8 mouse cellular contexts compared by ENCODE assay signal in the genomic region with DNA sequence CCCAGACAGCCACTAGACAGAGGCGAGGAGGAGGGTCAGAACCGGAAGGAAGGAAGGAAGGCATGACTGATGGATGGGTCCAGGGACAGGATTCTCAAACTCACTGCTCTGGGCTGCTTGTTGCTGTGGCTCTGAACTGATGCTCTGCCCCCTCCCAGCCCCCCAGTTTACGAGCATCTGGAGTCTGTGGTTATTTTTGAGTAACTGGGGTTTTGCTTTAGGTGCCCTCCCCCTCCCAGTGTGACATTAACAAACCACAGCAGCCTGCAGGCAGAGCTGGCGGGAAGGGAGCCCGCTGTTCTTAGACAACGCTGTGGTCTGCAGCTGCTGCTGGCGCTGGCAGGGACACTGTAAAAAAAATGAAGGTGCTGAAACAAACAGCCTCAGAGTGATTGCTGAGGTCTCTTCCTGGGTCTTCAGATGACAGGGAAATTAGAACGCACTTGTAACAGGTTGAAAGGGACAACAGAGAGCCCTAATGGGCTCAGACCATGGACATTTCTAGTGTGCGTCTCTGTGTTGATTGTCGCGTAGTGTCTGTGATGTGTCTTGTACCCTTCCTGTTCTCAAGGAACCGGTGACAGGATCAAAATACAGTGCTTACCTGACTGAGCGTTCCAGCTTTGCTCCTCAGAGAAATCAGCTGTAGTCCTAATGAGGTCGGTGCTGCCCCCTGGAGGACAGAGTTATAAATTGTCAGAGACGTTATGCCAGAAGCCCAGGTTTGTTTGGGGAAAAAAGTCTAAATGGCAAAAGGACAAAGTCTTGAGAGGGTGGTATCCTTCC. TPM values are rescaled to one million over a fixed set of nuclear protein-coding genes. Genes with fewer than 3 reads are reported as not detected.
DNase-seq lines count a peak whose midpoint lies in the region; ATAC-seq and TF ChIP-seq lines count a peak whose summit lies in the region.

No protein-coding gene starts in this region.

- H3K27ac ChIP-seq in MEL (ENCODE audit: control insufficient read depth, low read depth, low read length) = no peak overlapping the region
- peak overlapping the region; percentile 12 for H3K27ac ChIP-seq in forebrain, embryonic 13.5 days
- peak overlapping the region; percentile 64; the same call in 1 of the 2 replicates for H3K27ac ChIP-seq in liver, postnatal 0 days (ENCODE audit: low read depth)
- H3K27ac ChIP-seq in neural tube, embryonic 14.5 days (ENCODE audit: low read depth, low read length) = no peak overlapping the region

- TF ChIP-seq RAD21 in MEL (IDR thresholded peaks at IDR 0.05; ENCODE audit: low read depth, low read length) = peak; percentile 54

- TF ChIP-seq EP300 in MEL (IDR thresholded peaks at IDR 0.05; ENCODE audit: low read depth in 1 of 2, low read length in 2 of 2) = no peak
- TF ChIP-seq EP300 in liver, postnatal 0 days (IDR thresholded peaks at IDR 0.05; ENCODE audit: low read depth) = no peak

- no peaks in the 10 kb centered on the region for H3K9me3 ChIP-seq in MEL (replicated peaks; ENCODE audit: insufficient read depth, low read length)
- H3K9me3 ChIP-seq in forebrain, embryonic 13.5 days (replicated peaks) = no peaks in the 10 kb centered on the region
- H3K9me3 ChIP-seq in liver, postnatal 0 days (ENCODE audit: low read length) = no peaks in the 10 kb centered on the region
- H3K9me3 ChIP-seq in neural tube, embryonic 14.5 days (ENCODE audit: control insufficient read depth, low read length) = no peaks in the 10 kb centered on the region

- no peak overlapping the region for H3K4me3 ChIP-seq in MEL (ENCODE audit: control insufficient read depth in 1 of 2, insufficient read depth in 1 of 2, low read depth in 2 of 2, low read length in 2 of 2)
- 0 out of 2 replicates have a peak overlapping the region, but pooled peaks have one; percentile 10 for H3K4me3 ChIP-seq in forebrain, embryonic 13.5 days
- peak overlapping the region; percentile 51 for H3K4me3 ChIP-seq in liver, postnatal 0 days (ENCODE audit: low read depth, low read length)
- H3K4me3 ChIP-seq in neural tube, embryonic 14.5 days (ENCODE audit: low read depth, low read length) = peak overlapping the region; percentile 9; the same call in 1 of the 2 replicates

- peak; percentile 54 to 81 (median 64) for TF ChIP-seq CTCF in MEL (IDR thresholded peaks at IDR 0.05 in 2 of 3, conservative IDR thresholded peaks at IDR 0.05 in 1 of 3; ENCODE audit: control insufficient read depth in 1 of 3, insufficient read depth in 1 of 3, low read depth in 2 of 3, low read length in 3 of 3, poor library complexity in 1 of 3, severe bottlenecking in 1 of 3)
- TF ChIP-seq CTCF in liver, postnatal 0 days (IDR thresholded peaks at IDR 0.05; ENCODE audit: low read depth) = peak; percentile 90

- WGBS in forebrain, embryonic 13.5 days = 13% methylated on average over 15 of the region's 15 CpGs
- 3% methylated on average over 15 of the region's 15 CpGs for WGBS in liver, postnatal 0 days (ENCODE audit: insufficient replicate concordance)
- 4% methylated on average over 15 of the region's 15 CpGs for WGBS in neural tube, embryonic 14.5 days

- peak; percentile 74 for ATAC-seq in cerebellum, adult (ENCODE audit: insufficient number of reproducible peaks, low FRiP score, low TSS enrichment)
- peak; percentile 77 for ATAC-seq in forebrain, embryonic 13.5 days
- ATAC-seq in liver, postnatal 0 days = peak; percentile 54
- ATAC-seq in neural tube, embryonic 14.5 days (ENCODE audit: low read depth) = peak; percentile 73

- H3K79me2 ChIP-seq in MEL (ENCODE audit: control insufficient read depth, insufficient read depth, low read length, poor library complexity) = no peaks in the 10 kb centered on the region

- intact Hi-C loops in heart, postnatal 14 days (cut with DNase I) = loop anchor here (1.0 to 2.0 kb wide), 3 partner anchors 21 to 80 kb away; a partner anchor contains a TSS

- H3K9ac ChIP-seq in MEL (ENCODE audit: control insufficient read depth, low read depth, low read length, poor library complexity, severe bottlenecking) = no peak overlapping the region
- H3K9ac ChIP-seq in forebrain, embryonic 13.5 days = peak overlapping the region; percentile 50
- peak overlapping the region; percentile 53 for H3K9ac ChIP-seq in liver, postnatal 0 days (replicated peaks)
- H3K9ac ChIP-seq in neural tube, embryonic 14.5 days (replicated peaks; ENCODE audit: low read depth, low read length) = 0 out of 2 replicates have a peak overlapping the region, but pooled peaks have one; percentile 12

- DNase-seq in MEL (ENCODE audit: low read depth, low spot score) = peak; percentile 67
- peak; percentile 79 to 89 for DNase-seq in heart, postnatal 14 days
- peak; percentile 88 for DNase-seq in layer of hippocampus, adult 11-12 months (ENCODE audit: low spot score)
- peak; percentile 87 for DNase-seq in liver, postnatal 0 days
- peak; percentile 51 for DNase-seq in testis, postnatal 14 days (ENCODE audit: low spot score)

- H3K4me1 ChIP-seq in MEL (ENCODE audit: control insufficient read depth in 1 of 2, insufficient read depth in 2 of 2, low read length in 2 of 2) = no peaks in the 10 kb centered on the region
- H3K4me1 ChIP-seq in forebrain, embryonic 13.5 days = peaks cover 9% of the 10 kb centered on the region
- peaks cover 17% of the 10 kb centered on the region; the same call in 1 of the 2 replicates for H3K4me1 ChIP-seq in liver, postnatal 0 days (ENCODE audit: insufficient read depth)
- H3K4me1 ChIP-seq in neural tube, embryonic 14.5 days (ENCODE audit: control insufficient read depth, insufficient read depth, low read length) = peaks cover 10% of the 10 kb centered on the region; the same call in 1 of the 2 replicates

- TF ChIP-seq POLR2A in MEL (IDR thresholded peaks at IDR 0.05; ENCODE audit: control insufficient read depth in 1 of 2, insufficient read depth in 1 of 2, low read depth in 1 of 2, low read length in 2 of 2, poor library complexity in 1 of 2) = no peak

- H3K36me3 ChIP-seq in MEL (ENCODE audit: control insufficient read depth in 1 of 2, insufficient read depth in 2 of 2, low read length in 2 of 2) = no peaks in the 10 kb centered on the region; a peak in 1 of 4 replicates
- H3K36me3 ChIP-seq in forebrain, embryonic 13.5 days (ENCODE audit: poor library complexity, severe bottlenecking) = no peaks in the 10 kb centered on the region
- no peaks in the 10 kb centered on the region for H3K36me3 ChIP-seq in liver, postnatal 0 days (replicated peaks; ENCODE audit: insufficient read depth, low read length)
- no peaks in the 10 kb centered on the region for H3K36me3 ChIP-seq in neural tube, embryonic 14.5 days (ENCODE audit: control insufficient read depth, insufficient read depth, low read length)

- no peaks in the 10 kb centered on the region for H3K27me3 ChIP-seq in MEL (ENCODE audit: control insufficient read depth in 1 of 2, insufficient read depth in 2 of 2, low read length in 2 of 2)
- no peaks in the 10 kb centered on the region for H3K27me3 ChIP-seq in forebrain, embryonic 13.5 days
- H3K27me3 ChIP-seq in liver, postnatal 0 days (ENCODE audit: insufficient read depth, low read length) = no peaks in the 10 kb centered on the region
- H3K27me3 ChIP-seq in neural tube, embryonic 14.5 days (ENCODE audit: control insufficient read depth, insufficient read depth, low read length) = no peaks in the 10 kb centered on the region

- peak overlapping the region; percentile 51 for H3K4me2 ChIP-seq in forebrain, embryonic 13.5 days
- peak overlapping the region; percentile 82 for H3K4me2 ChIP-seq in liver, postnatal 0 days (ENCODE audit: low read depth, low read length)
- H3K4me2 ChIP-seq in neural tube, embryonic 14.5 days (ENCODE audit: low read depth, low read length) = peak overlapping the region; percentile 26

TF ChIP-seq in MEL, 35 proteins besides CTCF, POLR2A, EP300 and RAD21:
- TF ChIP-seq MAX (IDR thresholded peaks at IDR 0.05; ENCODE audit: low read length) (no peak), ZC3H11A (IDR thresholded peaks at IDR 0.05; ENCODE audit: low read depth, low read length) (0 out of 2 replicates have a peak, but pooled peaks have one; percentile 18), SMC3 (IDR thresholded peaks at IDR 0.05; ENCODE audit: low read depth, low read length) (peak; percentile 82), ELF1 (IDR thresholded peaks at IDR 0.05; ENCODE audit: low read depth, low read length) (no peak), MXI1 (IDR thresholded peaks at IDR 0.05; ENCODE audit: low read depth, low read length) (no peak)

RNA-seq across cellular contexts. Expression of a gene that starts 21.4 kb away (rescaled TPM):
- 1.9 and 2.2 TPM in 2 replicates for total RNA-seq in MEL (2012; rRNA removed)
- polyA plus RNA-seq in MEL (2012; ENCODE audit: insufficient read depth in 1 of 2, insufficient read length in 2 of 2, low read depth in 1 of 2, low replicate concordance in 2 of 2, missing spikeins in 1 of 2) = 1 to 10 TPM in 1 of 2 experiments, not detected in 1; 3.1 TPM
- 0.19 and 0.53 TPM in 2 replicates for polyA plus RNA-seq in forebrain, embryonic 13.5 days (2015; fragmentation: Nextera tagmentation; extraction: Ambion mirVana)
- total RNA-seq in heart, postnatal 14 days (2021) = 1 to 10 TPM; 1.4 to 2.6 TPM
- 0.31 and 0.47 TPM in 2 replicates for polyA plus RNA-seq in liver, postnatal 0 days (2015; fragmentation: Nextera tagmentation; extraction: Ambion mirVana)
- 0.57 and 1.4 TPM in 2 replicates for polyA plus RNA-seq in neural tube, embryonic 14.5 days (2014; fragmentation: Nextera tagmentation; extraction: Ambion mirVana)

Comparison
In these comparisons a context has a peak if more than half of its experiments do, and no peak if none do; other contexts are left out.
1. H3K27ac ChIP-seq: peak in forebrain, embryonic 13.5 days (single experiment) and liver, postnatal 0 days (single experiment); none in MEL (single experiment) and neural tube, embryonic 14.5 days (single experiment).
2. H3K4me3 ChIP-seq: peak in forebrain, embryonic 13.5 days (single experiment), liver, postnatal 0 days (single experiment) and neural tube, embryonic 14.5 days (single experiment); none in MEL (0 of 2).
3. H3K4me2 ChIP-seq: peak in every context shown above with its lines; median percentile 82 in liver, postnatal 0 days; 51 in forebrain, embryonic 13.5 days; 26 in neural tube, embryonic 14.5 days.
4. Peak in every context shown above with its lines, with median percentiles within 50 percentile points of each other: DNase-seq and ATAC-seq.